Mouse (Mus musculus): ENCODE measurements around the gene Mettl14. TPM values are rescaled to one million over a fixed set of nuclear protein-coding genes. Genes with fewer than 3 reads are reported as not detected.
A peak's percentile ranks its signal among the peaks of the same experiment; 100 is the strongest.
"Not testable (repeated sequence)": the region's sequence is repeated elsewhere in the genome, so short reads cannot be mapped to it uniquely, and the experiment has no call there.

Mettl14 gene
- polyA plus RNA-seq, 1 experiment from 2014 or later: 23.9 TPM

- peak; percentile 69 for ATAC-seq (ENCODE audit: low FRiP score, low TSS enrichment)
- Histone ChIP-seq H3K36me3 (ENCODE audit: control insufficient read depth, insufficient read depth, low read length) (peaks cover 40% of the 10 kb centered on the region), H3K9me3 (ENCODE audit: control insufficient read depth, low read length) (no peaks in the 10 kb centered on the region), H3K27me3 (ENCODE audit: control insufficient read depth, insufficient read depth, low read length) (no peaks in the 10 kb centered on the region), H3K4me1 (ENCODE audit: control insufficient read depth, insufficient read depth, low read length) (no peaks in the 10 kb centered on the region), H3K4me2 (replicated peaks; ENCODE audit: low read depth, low read length) (no peak overlapping the region), H3K9ac (ENCODE audit: low read depth, low read length) (no peak overlapping the region), H3K4me3 (ENCODE audit: low read length) (no peak overlapping the region), H3K27ac (ENCODE audit: low read depth, low read length) (no peak overlapping the region)
- 34% methylated on average over 11 of the region's 11 CpGs for WGBS
Measured at GRCm38 (mm10) chr3:123371766-123372535, 14.0 kb downstream of the Mettl14 start.

- H3K4me1 ChIP-seq (ENCODE audit: control insufficient read depth, insufficient read depth, low read length): no peaks in the 10 kb centered on the region
- WGBS: 91% methylated on average over 5 of the region's 5 CpGs
- no peaks in the 10 kb centered on the region for H3K27me3 ChIP-seq (ENCODE audit: control insufficient read depth, insufficient read depth, low read length)
- ATAC-seq (ENCODE audit: low FRiP score, low TSS enrichment): no peak
- H3K27ac ChIP-seq (ENCODE audit: low read depth, low read length): no peak overlapping the region
- H3K4me3 ChIP-seq (ENCODE audit: low read length): no peak overlapping the region
- no peak overlapping the region for H3K4me2 ChIP-seq (replicated peaks; ENCODE audit: low read depth, low read length)
- H3K9me3 ChIP-seq (ENCODE audit: control insufficient read depth, low read length): no peaks in the 10 kb centered on the region
- H3K9ac ChIP-seq (ENCODE audit: low read depth, low read length): no peak overlapping the region
- peaks cover 45% of the 10 kb centered on the region for H3K36me3 ChIP-seq (ENCODE audit: control insufficient read depth, insufficient read depth, low read length)
Measured at GRCm38 (mm10) chr3:123370927-123371326, 15.0 kb downstream of the Mettl14 start.

- no peak overlapping the region for H3K27ac ChIP-seq (ENCODE audit: low read depth, low read length)
- H3K36me3 ChIP-seq (ENCODE audit: control insufficient read depth, insufficient read depth, low read length): peaks cover 47% of the 10 kb centered on the region
- H3K4me3 ChIP-seq (ENCODE audit: low read length): no peak overlapping the region
- H3K4me2 ChIP-seq (replicated peaks; ENCODE audit: low read depth, low read length): no peak overlapping the region
- no peaks in the 10 kb centered on the region for H3K27me3 ChIP-seq (ENCODE audit: control insufficient read depth, insufficient read depth, low read length)
- no peaks in the 10 kb centered on the region for H3K9me3 ChIP-seq (ENCODE audit: control insufficient read depth, low read length)
- H3K9ac ChIP-seq (ENCODE audit: low read depth, low read length): no peak overlapping the region
- ATAC-seq (ENCODE audit: low FRiP score, low TSS enrichment): no peak
- no peaks in the 10 kb centered on the region for H3K4me1 ChIP-seq (ENCODE audit: control insufficient read depth, insufficient read depth, low read length)
- WGBS: 80% methylated on average over 12 of the region's 12 CpGs
Measured at GRCm38 (mm10) chr3:123369161-123369560, 16.7 kb downstream of the Mettl14 start.

DNA sequence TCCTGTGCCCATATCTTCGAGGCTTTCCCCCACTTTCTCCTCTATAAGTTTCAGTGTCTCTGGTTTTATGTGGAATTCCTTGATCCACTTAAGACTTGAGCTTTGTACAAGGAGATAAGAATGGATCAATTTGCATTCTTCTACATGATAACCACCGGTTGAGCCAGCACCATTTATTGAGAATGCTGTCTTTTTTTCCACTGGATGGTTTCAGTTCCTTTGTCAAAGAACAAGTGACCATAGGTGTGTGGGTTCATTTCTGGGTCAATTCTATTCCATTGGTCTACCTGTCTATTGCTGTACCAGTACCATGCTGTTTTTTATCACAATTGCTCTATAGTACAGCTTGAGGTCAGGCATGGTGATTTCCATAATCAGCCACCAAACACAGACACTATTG lies 19.1 kb downstream of the Mettl14 start:
- not testable (repeated sequence) for H3K27me3 ChIP-seq (ENCODE audit: control insufficient read depth, insufficient read depth, low read length); H3K9ac ChIP-seq (ENCODE audit: low read depth, low read length); H3K9me3 ChIP-seq (ENCODE audit: control insufficient read depth, low read length); H3K4me1 ChIP-seq (ENCODE audit: control insufficient read depth, insufficient read depth, low read length); H3K4me3 ChIP-seq (ENCODE audit: low read length); ATAC-seq (ENCODE audit: low FRiP score, low TSS enrichment); H3K27ac ChIP-seq (ENCODE audit: low read depth, low read length); H3K4me2 ChIP-seq (replicated peaks; ENCODE audit: low read depth, low read length)
- WGBS: 90% methylated on average over 2 of the region's 2 CpGs
- H3K36me3 ChIP-seq (ENCODE audit: control insufficient read depth, insufficient read depth, low read length): peaks cover 62% of the 10 kb centered on the region

- ATAC-seq (ENCODE audit: low FRiP score, low TSS enrichment): no peak
- Histone ChIP-seq H3K36me3 (ENCODE audit: control insufficient read depth, insufficient read depth, low read length) (peaks cover 58% of the 10 kb centered on the region), H3K9me3 (ENCODE audit: control insufficient read depth, low read length) (no peaks in the 10 kb centered on the region), H3K4me1 (ENCODE audit: control insufficient read depth, insufficient read depth, low read length) (no peaks in the 10 kb centered on the region), H3K27me3 (ENCODE audit: control insufficient read depth, insufficient read depth, low read length) (no peaks in the 10 kb centered on the region), H3K9ac (ENCODE audit: low read depth, low read length) (no peak overlapping the region), H3K27ac (ENCODE audit: low read depth, low read length) (no peak overlapping the region), H3K4me3 (ENCODE audit: low read length) (no peak overlapping the region), H3K4me2 (replicated peaks; ENCODE audit: low read depth, low read length) (no peak overlapping the region)
- 66% methylated on average over 4 of the region's 4 CpGs for WGBS
Measured at GRCm38 (mm10) chr3:123356377-123356991, 29.4 kb downstream of the Mettl14 start.

DNA sequence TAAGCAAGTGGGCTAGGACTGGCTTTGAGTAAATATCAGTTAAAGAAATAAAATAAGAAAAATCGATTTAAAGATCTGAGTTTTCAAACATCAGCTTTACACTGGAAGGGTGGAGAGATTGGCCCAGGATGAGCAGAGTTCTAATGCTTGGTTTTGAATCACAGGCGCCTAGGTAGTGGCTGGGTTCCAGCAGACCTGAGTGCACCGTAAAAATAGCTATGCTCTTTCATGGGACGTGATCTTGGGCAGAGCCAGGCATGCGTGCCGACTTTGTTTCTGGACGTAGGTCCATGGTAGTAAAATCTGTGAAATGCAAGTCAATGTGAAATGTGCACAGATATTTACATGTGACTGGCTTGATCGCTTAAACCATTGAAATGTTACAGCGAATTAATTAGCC lies 31.5 kb downstream of the Mettl14 start:
- H3K9ac ChIP-seq (ENCODE audit: low read depth, low read length): no peak overlapping the region
- no peak for ATAC-seq (ENCODE audit: low FRiP score, low TSS enrichment)
- no peaks in the 10 kb centered on the region for H3K4me1 ChIP-seq (ENCODE audit: control insufficient read depth, insufficient read depth, low read length)
- H3K27ac ChIP-seq (ENCODE audit: low read depth, low read length): no peak overlapping the region
- no peak overlapping the region for H3K4me2 ChIP-seq (replicated peaks; ENCODE audit: low read depth, low read length)
- no peaks in the 10 kb centered on the region for H3K27me3 ChIP-seq (ENCODE audit: control insufficient read depth, insufficient read depth, low read length)
- 90% methylated on average over 9 of the region's 9 CpGs for WGBS
- no peaks in the 10 kb centered on the region for H3K9me3 ChIP-seq (ENCODE audit: control insufficient read depth, low read length)
- peaks cover 51% of the 10 kb centered on the region for H3K36me3 ChIP-seq (ENCODE audit: control insufficient read depth, insufficient read depth, low read length)
- no peak overlapping the region for H3K4me3 ChIP-seq (ENCODE audit: low read length)

DNA sequence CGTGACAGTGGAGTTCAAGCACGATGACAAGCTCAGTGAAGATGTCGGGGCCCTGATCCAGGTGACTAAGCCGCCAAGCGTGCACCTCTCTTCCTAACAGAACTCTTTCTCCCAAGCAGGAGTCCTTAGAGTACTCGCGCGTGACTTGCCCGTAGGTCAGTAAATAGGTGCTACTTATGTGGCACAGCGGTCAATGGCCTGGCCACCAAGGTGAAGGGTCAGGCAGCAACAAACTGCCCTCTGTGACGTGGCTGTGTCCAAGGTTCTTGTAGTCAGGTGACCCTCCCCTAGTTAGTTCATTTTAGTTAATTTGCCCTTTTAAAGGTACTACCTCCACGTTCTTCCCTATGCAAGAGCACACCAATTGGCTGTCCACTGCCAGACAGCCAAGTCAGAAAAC lies 32.2 kb downstream of the Mettl14 start:
- 90% methylated on average over 12 of the region's 12 CpGs for WGBS
- Histone ChIP-seq H3K9ac (ENCODE audit: low read depth, low read length) (no peak overlapping the region), H3K27ac (ENCODE audit: low read depth, low read length) (no peak overlapping the region), H3K27me3 (ENCODE audit: control insufficient read depth, insufficient read depth, low read length) (no peaks in the 10 kb centered on the region), H3K4me2 (replicated peaks; ENCODE audit: low read depth, low read length) (no peak overlapping the region), H3K9me3 (ENCODE audit: control insufficient read depth, low read length) (no peaks in the 10 kb centered on the region), H3K4me3 (ENCODE audit: low read length) (no peak overlapping the region), H3K4me1 (ENCODE audit: control insufficient read depth, insufficient read depth, low read length) (no peaks in the 10 kb centered on the region), H3K36me3 (ENCODE audit: control insufficient read depth, insufficient read depth, low read length) (peaks cover 44% of the 10 kb centered on the region)
- no peak for ATAC-seq (ENCODE audit: low FRiP score, low TSS enrichment)

- Histone ChIP-seq H3K4me3 (ENCODE audit: low read length) (no peak overlapping the region), H3K36me3 (ENCODE audit: control insufficient read depth, insufficient read depth, low read length) (peaks cover 44% of the 10 kb centered on the region), H3K4me1 (ENCODE audit: control insufficient read depth, insufficient read depth, low read length) (no peaks in the 10 kb centered on the region), H3K9ac (ENCODE audit: low read depth, low read length) (no peak overlapping the region), H3K27me3 (ENCODE audit: control insufficient read depth, insufficient read depth, low read length) (no peaks in the 10 kb centered on the region), H3K4me2 (replicated peaks; ENCODE audit: low read depth, low read length) (no peak overlapping the region), H3K9me3 (ENCODE audit: control insufficient read depth, low read length) (no peaks in the 10 kb centered on the region), H3K27ac (ENCODE audit: low read depth, low read length) (no peak overlapping the region)
- no peak for ATAC-seq (ENCODE audit: low FRiP score, low TSS enrichment)
- whole genome bisulfite sequencing: 77% methylated on average over 6 of the region's 6 CpGs
Measured at GRCm38 (mm10) chr3:123353183-123353582, 32.7 kb downstream of the Mettl14 start.

DNA sequence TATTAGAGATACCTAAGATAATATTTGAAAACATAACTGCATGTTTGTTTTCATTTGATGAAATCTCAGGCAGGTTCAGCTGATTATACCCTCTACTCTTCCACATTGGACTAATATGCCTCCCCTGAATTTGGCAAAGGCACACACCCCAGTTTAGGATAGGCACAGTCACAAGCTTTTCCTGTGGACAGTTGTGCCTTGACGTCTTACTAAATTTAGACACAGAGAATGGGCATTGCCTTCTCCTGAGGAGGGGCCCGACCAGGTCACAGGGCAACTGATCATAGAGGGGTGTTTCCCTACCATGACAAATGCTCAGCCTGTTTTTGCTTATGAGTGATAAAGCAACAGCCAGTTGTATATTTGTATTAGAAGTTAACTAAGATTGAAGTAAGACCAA lies 34.4 kb downstream of the Mettl14 start:
- ATAC-seq (ENCODE audit: low FRiP score, low TSS enrichment): no peak
- H3K36me3 ChIP-seq (ENCODE audit: control insufficient read depth, insufficient read depth, low read length): peaks cover 41% of the 10 kb centered on the region
- WGBS: 78% methylated on average over 2 of the region's 2 CpGs

More for the DNA sequence above, 34.4 kb downstream of the Mettl14 start:
- H3K9ac ChIP-seq (ENCODE audit: low read depth, low read length): no peak overlapping the region
- no peak overlapping the region for H3K4me2 ChIP-seq (replicated peaks; ENCODE audit: low read depth, low read length)
- no peak overlapping the region for H3K27ac ChIP-seq (ENCODE audit: low read depth, low read length)
- no peak overlapping the region for H3K4me3 ChIP-seq (ENCODE audit: low read length)
- no peaks in the 10 kb centered on the region for H3K4me1 ChIP-seq (ENCODE audit: control insufficient read depth, insufficient read depth, low read length)
- H3K27me3 ChIP-seq (ENCODE audit: control insufficient read depth, insufficient read depth, low read length): no peaks in the 10 kb centered on the region
- no peaks in the 10 kb centered on the region for H3K9me3 ChIP-seq (ENCODE audit: control insufficient read depth, low read length)
